Mouse (Mus musculus): ENCODE results near the gene Dmrta1.
"Not testable (repeated sequence)": the region's sequence is repeated elsewhere in the genome, so short reads cannot be mapped to it uniquely, and the experiment has no call there.

GRCm38 (mm10) chr4:89723526-89724190, 44.4 kb downstream of the Dmrta1 start:
- TF ChIP-seq CTCF (IDR thresholded peaks at IDR 0.05; ENCODE audit: low read depth, low read length); POLR2A (IDR thresholded peaks at IDR 0.05; ENCODE audit: insufficient read depth, low read length); EP300 (IDR thresholded peaks at IDR 0.05; ENCODE audit: insufficient read depth, low read depth, low read length): not testable (repeated sequence)

Measured in ES-Bruce4 (cell line).